Mouse (Mus musculus) spleen, adult 12 weeks (tissue): ENCODE results near the gene Vmn1r149.
"Not testable (repeated sequence)": the region's sequence is repeated elsewhere in the genome, so short reads cannot be mapped to it uniquely, and the experiment has no call there.

Experiments used
- DNase-seq: peaks from one replicate; pipeline ENCODE4 v3.0.0; 2022; ENCODE audit warnings: low spot score

Vmn1r149 gene

GRCm38 (mm10) chr7:22438129-22438528, at the start of gene Vmn1r149:
Vmn1r149 (minus strand) TSS chr7:22438229.
- DNase-seq: not testable (repeated sequence)

GRCm38 (mm10) chr7:22463975-22464374, 25.9 kb upstream of the Vmn1r149 start, which contains the start of gene Gm10665:
Gm10665 (minus strand) TSS chr7:22464075.
- not testable (repeated sequence) for DNase-seq

- not testable (repeated sequence) for DNase-seq
Measured at GRCm38 (mm10) chr7:22413283-22413682, 24.7 kb downstream of the Vmn1r149 start, which contains the start of gene Vmn1r148. Vmn1r148 (plus strand) TSS chr7:22413583.
